Mouse (Mus musculus) liver, adult 10 weeks (tissue): ENCODE data around the gene Dbf4. TPM values are rescaled to one million over a fixed set of nuclear protein-coding genes. Genes with fewer than 3 reads are reported as not detected.

Experiments
- polyA plus RNA-seq: library from polyadenylated mRNA; stranded (reverse); fragments of 350-450 nt; fragmentation: Illumina TruSeq; extraction: RNeasy Lipid Tissue Mini Kit (QIAGEN cat#74804); gene quantifications from one replicate; pipeline ENCODE4 v1.2.3, GENCODE M21; 2014; ENCODE audit warnings: low read depth, low replicate concordance

The Dbf4 gene
- 3.0 TPM for polyA plus RNA-seq

DNA sequence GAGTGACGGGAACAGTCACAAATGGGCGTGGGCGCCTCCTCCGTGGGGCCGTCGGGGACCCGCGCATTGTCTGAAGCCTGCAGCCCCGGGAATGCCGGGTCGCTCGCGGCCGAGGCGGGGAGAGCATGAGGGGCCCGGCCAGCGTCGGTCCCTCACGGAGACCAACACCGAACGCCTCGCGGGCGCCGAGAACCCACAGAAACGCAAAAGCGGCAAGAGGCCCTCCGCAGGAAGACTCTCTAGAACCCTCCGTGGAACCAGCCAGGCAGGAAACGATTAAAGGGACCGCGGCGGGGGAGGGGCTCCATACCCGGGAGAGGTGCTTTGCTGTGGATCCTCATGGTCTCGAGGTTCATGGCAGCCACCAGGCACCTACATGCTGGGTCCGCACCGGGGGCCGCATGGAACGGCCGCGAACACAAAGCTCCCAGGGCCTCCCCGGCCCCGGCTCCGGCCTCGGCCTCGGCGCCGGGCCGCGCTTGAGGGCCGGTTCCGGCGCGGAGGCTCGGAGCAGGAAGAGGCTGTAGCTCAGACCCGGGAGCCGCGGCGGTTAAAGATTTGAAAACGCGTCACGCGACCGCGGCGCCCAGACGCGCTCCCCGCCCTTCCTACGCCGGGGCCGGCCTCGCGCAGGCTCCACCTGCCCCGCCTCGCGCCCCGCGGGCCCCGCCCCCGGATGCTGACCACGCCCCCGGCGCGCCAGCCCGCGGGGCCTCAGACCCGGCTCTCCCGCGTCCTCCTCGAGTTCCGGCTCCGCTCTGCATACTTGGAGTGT is at the start of gene Dbf4, which contains the start of gene Slc25a40:
TSS of gene Dbf4 (minus strand) at position 560 of the 775 bp plus-strand sequence.
TSS of gene Slc25a40 (plus strand) at position 694 of the 775 bp plus-strand sequence.

DNA sequence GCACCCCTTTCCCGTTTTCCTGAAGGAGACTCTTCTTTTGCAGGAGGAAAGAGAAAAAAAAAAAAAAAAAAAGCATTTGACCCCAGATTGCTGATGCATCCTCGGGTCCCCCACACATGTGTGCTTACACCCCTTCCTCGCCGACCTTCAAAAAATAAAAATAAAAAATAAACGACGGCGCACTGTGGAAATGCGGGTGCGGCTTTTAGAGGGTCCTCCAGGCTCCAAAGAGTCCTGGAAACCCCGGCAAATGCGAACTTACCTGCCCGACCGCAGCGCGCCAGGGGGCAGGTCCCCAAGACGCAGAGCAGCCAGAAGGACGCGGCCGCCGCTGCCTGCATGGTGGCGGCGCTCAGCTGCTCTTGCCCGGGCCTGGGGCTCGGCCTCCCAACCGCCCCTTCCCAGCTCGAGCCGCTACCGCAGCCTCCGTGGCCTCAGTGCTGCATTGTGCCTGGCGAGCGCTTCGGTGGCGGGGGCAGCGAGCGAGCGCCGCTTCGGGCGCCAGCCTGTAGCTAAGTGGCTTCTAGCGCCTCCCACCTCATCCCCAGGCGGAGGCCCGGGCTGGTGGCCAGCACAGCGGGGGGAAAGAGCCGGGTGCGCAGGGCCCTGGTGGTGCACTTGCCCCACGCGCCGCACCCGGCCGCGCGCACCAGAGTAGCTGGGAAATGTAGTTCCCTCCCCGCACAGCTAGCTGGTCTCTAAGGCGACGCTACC is 54.7 kb downstream of the Dbf4 start, which contains the start of gene Adam22:
TSS of gene Adam22 (minus strand) at position 547 of the 714 bp plus-strand sequence.

Other genes with a start within 250 kb of the Dbf4 start
- 0.11 TPM for gene Adam22, start 54.6 kb downstream of the Dbf4 start, polyA plus RNA-seq
- gene Slc25a40, start 134 bp upstream of the Dbf4 start, polyA plus RNA-seq, result 10.7 TPM
- gene Rundc3b, start 200.2 kb upstream of the Dbf4 start, polyA plus RNA-seq, result 0.42 TPM
- 7.3 TPM for gene Abcb1a, start 237.4 kb upstream of the Dbf4 start, polyA plus RNA-seq